Mouse (Mus musculus): ENCODE data around the gene Antxr1.
"Not testable (repeated sequence)": the region's sequence is repeated elsewhere in the genome, so short reads cannot be mapped to it uniquely, and the experiment has no call there.

Antxr1 gene

DNA sequence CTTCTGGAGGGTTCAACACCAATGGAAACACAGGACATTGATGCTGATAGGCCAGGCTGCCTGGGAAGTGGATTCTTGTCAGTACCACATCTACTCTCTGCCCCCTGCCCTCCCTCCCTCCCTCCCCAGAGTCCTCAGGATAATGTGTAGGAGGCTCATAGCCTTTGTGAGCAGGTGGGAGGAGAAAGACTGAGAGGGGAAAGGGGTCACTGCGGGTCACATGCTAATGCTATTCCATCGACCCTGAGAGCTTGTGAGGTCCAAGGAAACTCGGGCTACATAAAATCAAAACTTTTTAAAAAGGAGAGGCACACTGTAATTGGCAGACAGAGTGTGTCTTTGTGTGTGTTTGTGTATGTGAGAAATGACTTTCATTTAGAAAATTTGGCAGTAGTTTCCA, 236.4 kb downstream of the Antxr1 start:
- no peak for DNase-seq

DNA sequence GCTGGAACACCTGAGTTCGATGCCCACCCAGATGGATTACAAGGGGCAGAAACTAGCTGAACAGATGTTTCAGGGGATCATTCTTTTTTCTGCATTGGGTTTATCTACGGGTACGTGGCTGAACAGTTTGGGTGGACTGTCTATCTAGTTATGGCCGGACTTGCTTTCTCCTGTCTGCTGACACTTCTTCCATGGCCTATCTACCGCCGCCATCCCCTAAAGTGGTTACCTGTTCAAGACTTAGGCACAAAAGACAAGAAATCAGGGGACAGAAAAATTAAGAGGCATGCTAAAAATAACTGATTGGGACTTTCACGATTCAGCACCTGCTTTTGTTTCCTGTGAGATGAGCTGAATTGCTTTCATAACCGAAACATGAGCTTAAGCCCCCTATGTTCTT, 242.0 kb downstream of the Antxr1 start:
- not testable (repeated sequence) for DNase-seq

DNA sequence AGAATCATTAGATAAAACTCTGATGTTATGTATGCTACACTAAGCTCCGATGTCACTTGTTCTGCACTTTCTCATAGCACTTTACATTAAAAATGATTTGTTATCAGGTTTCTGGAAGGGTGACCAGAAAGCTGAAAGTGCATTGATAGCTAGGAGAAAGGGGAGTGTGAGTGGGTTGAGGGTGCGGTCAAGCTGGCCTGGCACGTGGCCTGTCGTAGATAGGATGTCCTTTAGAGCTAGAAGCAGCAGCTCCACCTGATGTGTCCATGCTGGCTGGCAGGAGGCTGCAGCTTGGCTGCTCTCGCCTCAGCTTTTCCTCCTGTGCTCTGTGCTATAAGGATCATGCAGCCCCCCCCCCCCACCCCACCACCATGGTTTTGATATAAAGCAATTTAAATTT, 243.1 kb downstream of the Antxr1 start:
- no peak for DNase-seq

DNA sequence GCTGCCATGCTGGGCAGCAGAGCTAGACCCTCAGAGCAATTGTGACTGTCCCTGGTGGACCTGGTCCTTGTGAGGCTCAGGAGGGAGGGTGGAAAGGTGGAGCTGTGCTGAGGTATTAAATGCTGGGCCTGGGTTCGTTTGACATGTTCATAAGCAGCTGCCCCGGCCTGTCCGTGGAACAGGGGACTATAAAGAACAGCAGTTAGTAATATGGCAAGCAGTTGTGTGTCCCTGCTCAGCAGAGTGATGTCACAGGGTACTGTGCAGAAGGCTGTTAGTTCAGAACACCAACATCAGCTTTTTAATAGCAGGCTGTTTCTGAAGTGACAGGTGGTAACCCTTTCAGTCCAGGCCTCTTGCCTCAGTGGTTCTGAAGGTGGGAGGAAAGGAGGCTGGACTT, 244.7 kb downstream of the Antxr1 start:
- DNase-seq = no peak

DNA sequence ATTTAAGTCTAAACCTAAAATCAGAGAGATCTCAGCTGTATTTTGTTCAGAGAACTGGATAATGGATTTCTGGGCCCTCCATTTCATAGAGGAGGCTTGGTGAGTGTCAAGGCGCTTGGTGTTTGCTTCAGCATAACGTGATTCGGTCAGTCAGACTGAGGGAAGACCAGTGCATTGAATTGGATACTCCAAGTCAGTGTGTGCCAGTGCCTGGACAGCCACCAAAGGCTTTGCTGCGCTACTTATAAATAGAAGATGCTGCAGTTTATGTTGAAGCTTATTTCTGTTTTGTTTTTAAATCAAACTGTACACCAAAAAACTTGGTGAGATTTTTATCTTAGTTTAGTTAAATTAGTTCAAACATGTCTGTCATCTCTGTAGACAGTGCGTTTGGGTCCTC, 247.3 kb downstream of the Antxr1 start:
- no peak for DNase-seq

DNA sequence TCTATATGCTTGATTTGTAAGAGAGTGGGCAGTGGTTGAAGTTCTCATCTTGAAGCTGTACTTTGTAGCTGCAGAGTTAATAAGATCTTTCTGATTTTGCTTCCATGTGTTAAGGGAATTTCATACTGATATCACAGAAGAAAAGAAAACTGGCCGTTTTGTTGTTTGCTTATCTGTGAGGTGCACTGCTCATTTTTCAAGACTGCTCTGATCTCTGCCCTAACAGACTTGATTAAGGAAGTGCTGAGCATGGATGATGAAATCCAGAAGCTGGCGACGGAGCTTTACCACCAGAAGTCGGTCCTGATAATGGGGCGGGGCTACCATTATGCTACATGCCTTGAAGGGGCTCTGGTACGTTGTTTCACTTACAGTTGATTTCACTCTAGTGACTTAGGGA, 250.6 kb downstream of the Antxr1 start:
- no peak for DNase-seq
